Mouse (Mus musculus) olfactory bulb, adult 2 months (tissue): Measurements from ENCODE around the gene Izumo2.

ENCODE experiments used
- CTCF ChIP-seq: fragments of 200-500 bp; IDR thresholded peaks from 2 replicates; pipeline ENCODE4 v1.5.1; 2012; ENCODE audit warnings: low read depth, mild to moderate bottlenecking, low read length, moderate library complexity; ENCODE audit not compliant: insufficient read depth
- POLR2A ChIP-seq: fragments of 200-500 bp; IDR thresholded peaks from 2 replicates; pipeline ENCODE4 v1.6.1; 2012; ENCODE audit warnings: mild to moderate bottlenecking, low read depth, low read length, moderate library complexity; ENCODE audit not compliant: insufficient read depth

DNA sequence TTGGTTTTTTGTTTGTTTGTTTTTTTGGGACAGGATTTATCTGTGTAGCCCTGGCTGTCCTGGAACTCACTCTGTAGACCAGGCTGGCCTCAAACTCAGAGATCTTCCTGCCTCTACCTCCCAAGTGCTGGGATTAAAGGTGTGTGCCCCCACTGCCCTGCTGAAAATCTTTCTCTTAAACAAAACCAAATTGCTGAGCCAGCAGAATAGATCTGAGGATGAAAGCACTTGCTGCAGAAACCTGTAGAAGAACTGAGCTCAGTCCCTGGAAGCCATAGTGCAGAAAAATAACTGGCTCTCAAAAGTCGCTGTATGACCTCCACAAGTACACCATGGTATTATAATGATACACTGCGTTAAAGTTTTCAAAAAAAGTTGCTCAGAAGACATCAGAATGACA lies 48.6 kb downstream of the Izumo2 start:
- no peak for TF ChIP-seq CTCF
- no peak for TF ChIP-seq POLR2A
